Mouse (Mus musculus) adrenal gland, postnatal 4 days (tissue): ENCODE results near the gene Skida1. TPM values are rescaled to one million over a fixed set of nuclear protein-coding genes. Genes with fewer than 3 reads are reported as not detected.

Experiments
- DNase-seq, 2 experiments: peaks; one replicate each; pipeline ENCODE4 v3.0.0; 2021 to 2022; ENCODE audit warnings: low spot score in 2 of 2, mixed read lengths in 2 of 2
- microRNA-seq: library from miRNA; unstranded; fragments of <30 nt; microRNA quantifications from one replicate; pipeline ENCODE4 v1.2.0, GENCODE M21; 2021
- total RNA-seq, 2 experiments: library from RNA; stranded (reverse); gene quantifications; 2 replicates each; pipeline ENCODE4 v1.2.3; 2021

Gene Skida1
- total RNA-seq, 2 experiments from 2014 or later = 9.9 to 11.3 TPM

GRCm38 (mm10) chr2:18025116-18025515 is 23.7 kb downstream of the Skida1 start:
- no peak for DNase-seq

- DNase-seq = no peak
These were observed 26.0 kb downstream of the Skida1 start for GRCm38 (mm10) chr2:18022886-18023285.

- DNase-seq = no peak
These were observed 29.7 kb downstream of the Skida1 start for GRCm38 (mm10) chr2:18019122-18019521.

- DNase-seq = no peak
These were observed 31.5 kb downstream of the Skida1 start for GRCm38 (mm10) chr2:18017321-18017720.

- DNase-seq = no peak
These were observed 32.2 kb downstream of the Skida1 start for GRCm38 (mm10) chr2:18016639-18017038.

GRCm38 (mm10) chr2:18015581-18015980 is 33.3 kb downstream of the Skida1 start:
- DNase-seq = no peak

- DNase-seq = no peak
These were observed 36.0 kb downstream of the Skida1 start for GRCm38 (mm10) chr2:18012866-18013265.

- no peak for DNase-seq
These were observed 37.6 kb downstream of the Skida1 start for GRCm38 (mm10) chr2:18011226-18011625.

- DNase-seq = no peak
These were observed 43.7 kb downstream of the Skida1 start for GRCm38 (mm10) chr2:18005137-18005536.

- no peak for DNase-seq
These were observed 44.6 kb downstream of the Skida1 start for GRCm38 (mm10) chr2:18004286-18004685.

GRCm38 (mm10) chr2:18002306-18002705 is 46.5 kb downstream of the Skida1 start:
- no peak for DNase-seq

GRCm38 (mm10) chr2:17996858-17997257 is 52.0 kb downstream of the Skida1 start, which contains the start of gene H2al2a:
Gene H2al2a (minus strand): TSS chr2:17996958.
- DNase-seq = no peak

Small RNA genes lying within 50 kb of the gene (microRNA-seq; reads per million reads assigned to microRNA genes)
- gene Mir7655 = 2.4 reads per million

Other genes with a start within 250 kb of the Skida1 start
- gene H2al2a, start 52.1 kb downstream of the Skida1 start, total RNA-seq = not detected
- gene A930004D18Rik, start 11.3 kb downstream of the Skida1 start, total RNA-seq = 1 to 10 TPM; 3.1 to 4.7 TPM
- 10 to 100 TPM; 62.2 to 64.8 TPM for gene Mllt10, start 6.2 kb upstream of the Skida1 start, total RNA-seq